Mouse (Mus musculus): ENCODE results near the gene Sh3glb2. TPM values are rescaled to one million over a fixed set of nuclear protein-coding genes. Genes with fewer than 3 reads are reported as not detected.

Gene Sh3glb2
- total RNA-seq, 1 experiment from 2014 or later = 39.0 TPM

Other genes starting within 250 kb of the Sh3glb2 start
- 43.1 and 46.3 TPM in 2 replicates for gene Zer1, start 234.8 kb downstream of the Sh3glb2 start, total RNA-seq (2017)
- gene Tbc1d13, start 225.6 kb downstream of the Sh3glb2 start, total RNA-seq (2017) = 40.9 and 50.9 TPM in 2 replicates
- gene Endog, start 187.8 kb downstream of the Sh3glb2 start, total RNA-seq (2017) = 1.3 and 3.9 TPM in 2 replicates
- gene Spout1, start 180.9 kb downstream of the Sh3glb2 start, total RNA-seq (2017) = 8.3 and 15.7 TPM in 2 replicates
- 7.1 and 7.5 TPM in 2 replicates for gene Kyat1, start 153.5 kb downstream of the Sh3glb2 start, total RNA-seq (2017)
- 20.7 and 22.5 TPM in 2 replicates for gene Lrrc8a, start 121.6 kb downstream of the Sh3glb2 start, total RNA-seq (2017)
- 2.0 and 2.9 TPM in 2 replicates for gene Gm28035, start 118.8 kb downstream of the Sh3glb2 start, total RNA-seq (2017)
- gene Phyhd1, start 93.1 kb downstream of the Sh3glb2 start, total RNA-seq (2017) = 3.8 and 6.0 TPM in 2 replicates
- gene Gm28038, start 78.3 kb downstream of the Sh3glb2 start, total RNA-seq (2017) = not detected in 2 replicates
- gene Dolk, start 73.0 kb downstream of the Sh3glb2 start, total RNA-seq (2017) = 9.0 and 10.3 TPM in 2 replicates
- gene Nup188, start 72.9 kb downstream of the Sh3glb2 start, total RNA-seq (2017) = 14.6 and 14.8 TPM in 2 replicates
- 6.0 and 11.2 TPM in 2 replicates for gene Miga2, start 4.9 kb upstream of the Sh3glb2 start, total RNA-seq (2017)
- gene Dolpp1, start 32.9 kb upstream of the Sh3glb2 start, total RNA-seq (2017) = 19.8 and 21.2 TPM in 2 replicates
- 15.3 and 16.2 TPM in 2 replicates for gene Crat, start 56.5 kb upstream of the Sh3glb2 start, total RNA-seq (2017)
- 37.4 and 47.8 TPM in 2 replicates for gene Ptpa, start 56.7 kb upstream of the Sh3glb2 start, total RNA-seq (2017)
- gene Ier5l, start 114.9 kb upstream of the Sh3glb2 start, total RNA-seq (2017) = 0.23 and 0.25 TPM in 2 replicates
- 0.58 and 0.98 TPM in 2 replicates for gene Cstad, start 235.7 kb upstream of the Sh3glb2 start, total RNA-seq (2017)

Data from neutrophil, adult 5-6 weeks (primary cell).